Mouse (Mus musculus) olfactory bulb, adult 2 months (tissue): ENCODE measurements at regions not wholly inside any gene's neighbourhood (a gene's known extent, or its start where the extent isn't known, plus 50 kb on each side); places are given as distances from the start of the nearest gene placed in this dataset.

Experiments
- CTCF ChIP-seq: fragments of 200-500 bp; IDR thresholded peaks from 2 replicates; pipeline ENCODE4 v1.5.1; 2012; ENCODE audit warnings: low read depth, mild to moderate bottlenecking, low read length, moderate library complexity; ENCODE audit not compliant: insufficient read depth
- POLR2A ChIP-seq: fragments of 200-500 bp; IDR thresholded peaks from 2 replicates; pipeline ENCODE4 v1.6.1; 2012; ENCODE audit warnings: mild to moderate bottlenecking, low read depth, low read length, moderate library complexity; ENCODE audit not compliant: insufficient read depth

DNA sequence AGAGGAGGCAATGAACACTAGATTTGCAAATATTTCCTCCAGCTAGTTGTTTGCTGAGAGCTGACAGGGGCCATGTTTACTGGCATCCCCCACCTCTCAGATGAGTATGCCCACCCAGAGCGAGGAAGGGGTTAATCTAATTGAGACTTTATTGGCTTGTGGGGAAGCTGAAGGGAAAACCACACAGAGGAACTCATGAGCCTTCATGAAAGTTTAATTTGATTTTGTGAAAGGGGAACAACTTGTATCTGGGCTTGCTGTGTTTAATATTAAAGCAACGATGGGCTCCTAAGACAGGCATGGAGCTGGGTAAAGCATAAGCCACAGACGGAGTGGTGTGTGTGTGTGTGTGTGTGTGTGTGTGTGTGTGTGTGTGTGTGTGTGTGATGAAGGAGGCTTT lies 2146.2 kb upstream of the Lrrc6 start:
- TF ChIP-seq POLR2A: no peak
- TF ChIP-seq CTCF: no peak
